Mouse (Mus musculus) liver, postnatal 0 days (tissue): ENCODE measurements around the gene Gm9046. TPM values are rescaled to one million over a fixed set of nuclear protein-coding genes. Genes with fewer than 3 reads are reported as not detected.
"Not testable (repeated sequence)": the region's sequence is repeated elsewhere in the genome, so short reads cannot be mapped to it uniquely, and the experiment has no call there.

ENCODE experiments used
- ATAC-seq: fragments of 200-750 bp; cut with Nextera tagmentation; 2 replicates; pipeline ENCODE4 v1.8.0; 2017; ENCODE audit warnings: mild to moderate bottlenecking, moderate library complexity
- DNase-seq: peaks from one replicate; pipeline ENCODE4 v3.0.0-alpha.2; 2016
- H3K27ac ChIP-seq: fragments of 300-500 bp; sonication (generic); 2 replicates; pipeline ENCODE4 v1.5.1; 2014; ENCODE audit warnings: antibody characterized with exemption, moderate library complexity, mild to moderate bottlenecking, low read depth
- H3K27me3 ChIP-seq: fragments of 300-500 bp; sonication (generic); 2 replicates; pipeline ENCODE4 v1.6.1; 2014; ENCODE audit warnings: low read length, control low read depth, mixed read lengths; ENCODE audit not compliant: insufficient read depth
- H3K36me3 ChIP-seq: fragments of 300-500 bp; sonication (generic); replicated peaks from 2 replicates; pipeline ENCODE4 v1.6.1; 2014; ENCODE audit warnings: mild to moderate bottlenecking, control low read depth, low read length, moderate library complexity, mixed read lengths; ENCODE audit not compliant: insufficient read depth
- H3K4me1 ChIP-seq: fragments of 300-500 bp; sonication (generic); 2 replicates; pipeline ENCODE4 v1.6.1; 2014; ENCODE audit warnings: antibody characterized with exemption, mild to moderate bottlenecking, control low read depth; ENCODE audit not compliant: insufficient read depth
- H3K4me2 ChIP-seq: fragments of 300-500 bp; sonication (generic); 2 replicates; pipeline ENCODE4 v1.6.1; 2014; ENCODE audit warnings: low read depth, mild to moderate bottlenecking, low read length, moderate library complexity, mixed read lengths
- H3K4me3 ChIP-seq: fragments of 300-500 bp; sonication (generic); 2 replicates; pipeline ENCODE4 v1.5.1; 2014; ENCODE audit warnings: low read depth, low read length
- H3K9ac ChIP-seq: fragments of 300-500 bp; sonication (generic); replicated peaks from 2 replicates; pipeline ENCODE4 v1.6.1; 2014; ENCODE audit warnings: mild to moderate bottlenecking, moderate library complexity
- H3K9me3 ChIP-seq: fragments of 300-500 bp; sonication (generic); 2 replicates; pipeline ENCODE4 v1.6.1; 2016; ENCODE audit warnings: mild to moderate bottlenecking, control low read depth, low read length, mixed read lengths
- CTCF ChIP-seq: sonication (generic); IDR thresholded peaks from 2 replicates; pipeline ENCODE4 v1.5.1; 2016; ENCODE audit warnings: antibody characterized with exemption, low read depth
- EP300 ChIP-seq: IDR thresholded peaks from 2 replicates; pipeline ENCODE4 v1.6.1; 2016; ENCODE audit warnings: antibody characterized with exemption, low read depth, mild to moderate bottlenecking
- WGBS: fragments of 180-500 bp; shearing (Covaris S2); extraction: QIAGEN DNeasy Blood & Tissue Kit; methylation state at CpG from one replicate; pipeline ENCODE4 v1.1.7; 2014; ENCODE audit not compliant: insufficient replicate concordance; 5-methylcytosine and 5-hydroxymethylcytosine counted together
- polyA plus RNA-seq: library from polyadenylated mRNA; unstranded; fragments of >200 nt; fragmentation: Nextera tagmentation; extraction: Ambion mirVana; gene quantifications from 2 replicates; pipeline ENCODE4 v1.2.1, GENCODE M21; 2015

The Gm9046 gene
- polyA plus RNA-seq, 1 experiment from 2014 or later, result not detected

DNA sequence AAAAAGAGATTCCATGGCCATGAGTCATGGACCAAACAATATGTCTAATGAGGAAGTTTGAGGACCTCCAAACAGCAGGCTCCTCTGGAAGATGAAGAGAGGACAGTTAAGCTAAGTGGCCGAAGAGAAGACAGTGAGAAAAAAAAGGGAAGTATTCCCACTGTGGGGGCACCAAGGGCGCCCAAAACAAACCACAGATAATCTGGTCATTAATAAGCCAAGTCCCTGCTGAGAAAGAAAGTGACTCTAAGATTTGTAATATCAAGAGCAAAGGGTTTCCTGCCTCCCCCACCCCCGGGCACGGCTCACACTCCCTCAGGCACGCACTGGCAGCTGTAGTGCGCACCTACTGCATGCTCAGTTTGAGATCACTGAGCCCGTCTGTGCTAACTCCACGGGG, 24.0 kb downstream of the Gm9046 start:
- Histone ChIP-seq H3K4me3 (no peak overlapping the region), H3K4me2 (no peak overlapping the region), H3K9ac (no peak overlapping the region), H3K9me3 (no peaks in the 10 kb centered on the region), H3K36me3 (no peaks in the 10 kb centered on the region), H3K27ac (no peak overlapping the region), H3K4me1 (no peaks in the 10 kb centered on the region), H3K27me3 (no peaks in the 10 kb centered on the region)
- TF ChIP-seq CTCF, result no peak
- no peak for TF ChIP-seq EP300
- DNase-seq (no peak), ATAC-seq (no peak)
- WGBS, result 51% methylated on average over 8 of the region's 8 CpGs

DNA sequence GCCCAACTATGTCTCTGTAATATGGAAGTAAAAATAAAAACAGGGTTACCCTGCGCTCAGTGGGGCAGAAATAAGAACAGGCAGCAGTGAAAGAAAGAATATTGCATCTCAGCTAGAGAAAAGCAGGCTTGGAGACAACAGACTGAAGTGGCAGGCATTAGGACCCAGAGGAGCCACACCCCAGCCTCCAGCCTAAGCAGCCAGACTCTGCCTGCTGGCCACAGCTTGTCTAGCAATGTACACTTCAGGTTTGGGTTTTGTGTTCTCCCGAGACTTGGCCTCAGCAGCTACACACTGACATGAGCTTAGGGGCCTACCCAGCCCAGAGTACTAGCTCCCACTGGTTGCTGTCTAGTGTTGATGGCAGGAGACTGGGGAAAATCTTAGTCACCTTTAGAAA, 40.9 kb downstream of the Gm9046 start:
- H3K4me1 ChIP-seq, DNase-seq, H3K4me2 ChIP-seq, H3K27me3 ChIP-seq, H3K4me3 ChIP-seq, H3K27ac ChIP-seq, H3K9me3 ChIP-seq, H3K9ac ChIP-seq, ATAC-seq, H3K36me3 ChIP-seq: not testable (repeated sequence)
- WGBS, result 40% methylated on average over 2 of the region's 2 CpGs

DNA sequence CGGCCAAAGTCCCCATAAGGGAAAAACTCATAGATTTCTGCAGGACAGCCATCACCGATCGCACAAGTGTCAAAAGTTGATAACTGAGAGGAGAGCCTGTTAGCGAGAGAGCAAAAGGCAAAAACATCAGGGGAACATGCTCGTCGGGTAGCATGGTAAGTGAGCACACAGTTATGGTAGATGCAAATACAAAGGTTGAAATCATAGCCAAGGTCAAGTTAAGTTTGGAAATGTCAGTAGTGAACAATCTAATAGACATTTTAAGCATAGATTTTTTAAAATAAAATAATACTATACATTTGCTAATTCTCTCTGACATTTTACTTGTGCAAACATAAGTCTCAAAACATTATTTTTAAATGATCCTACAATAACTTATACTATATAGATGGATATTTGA, 48.1 kb downstream of the Gm9046 start, which contains the start of gene Iltifb:
Gene Iltifb, minus strand, starts transcription at position 101 of the 400 bp plus-strand sequence.
- ATAC-seq, result no peak
- no peak within 1 kb of the TSS for H3K9ac ChIP-seq
- WGBS, result 86% methylated on average over 6 of the region's 6 CpGs

More for the DNA sequence above, 48.1 kb downstream of the Gm9046 start, which contains the start of gene Iltifb:
- no peak within 1 kb of the TSS for H3K4me3 ChIP-seq
- H3K4me1 ChIP-seq, result no peaks in the 10 kb centered on the region
- H3K9me3 ChIP-seq, result no peaks in the 10 kb centered on the region
- no peak within 1 kb of the TSS for H3K4me2 ChIP-seq
- no peak within 1 kb of the TSS for H3K27ac ChIP-seq
- TF ChIP-seq CTCF (no peak), EP300 (no peak)
- no peaks in the 10 kb centered on the region for H3K36me3 ChIP-seq
- DNase-seq, result no peak
- no peaks in the 10 kb centered on the region for H3K27me3 ChIP-seq

Other genes starting within 250 kb of the Gm9046 start
- 4.3 and 4.7 TPM in 2 replicates for gene Mdm1, start 201.4 kb downstream of the Gm9046 start, polyA plus RNA-seq
- gene Il22, start 138.3 kb downstream of the Gm9046 start, polyA plus RNA-seq, result not detected in 2 replicates
- not detected in 2 replicates for gene Gm32717, start 102.5 kb downstream of the Gm9046 start, polyA plus RNA-seq
- not detected in 2 replicates for gene Gm32802, start 84.6 kb downstream of the Gm9046 start, polyA plus RNA-seq
- not detected in 2 replicates for gene Iltifb, start 48.2 kb downstream of the Gm9046 start, polyA plus RNA-seq
- gene Gm9040, start 16.3 kb downstream of the Gm9046 start, polyA plus RNA-seq, result not detected in 2 replicates
- gene Gm9044, start 10.8 kb downstream of the Gm9046 start, polyA plus RNA-seq, result not detected in 2 replicates
- gene Gm9045, start 5.4 kb downstream of the Gm9046 start, polyA plus RNA-seq, result not detected in 2 replicates
- not detected in 2 replicates for gene Gm9048, start 5.4 kb upstream of the Gm9046 start, polyA plus RNA-seq
- not detected in 2 replicates for gene Gm9049, start 10.8 kb upstream of the Gm9046 start, polyA plus RNA-seq
- 0.08 TPM in 1 of 2 replicates, not detected in the other for gene Ifng, start 97.8 kb upstream of the Gm9046 start, polyA plus RNA-seq